Mouse (Mus musculus) activated CD4-positive, CD25-positive, alpha-beta regulatory T cell, adult 4 months (primary cell): ENCODE measurements around the gene Fktn. TPM values are rescaled to one million over a fixed set of nuclear protein-coding genes. Genes with fewer than 3 reads are reported as not detected.

ENCODE experiments used
- polyA plus RNA-seq, 2 experiments: library from polyadenylated mRNA; unstranded; fragments of 100-300 nt; shearing (Covaris generic); gene quantifications; one replicate each; pipeline ENCODE4 v1.2.1; 2017

Gene Fktn
- polyA plus RNA-seq, 2 experiments from 2014 or later: 2.3 to 3.2 TPM

Other genes with a start within 250 kb of the Fktn start
- 1 to 10 TPM; 4.5 to 5.7 TPM for gene Fsd1l, start 82.5 kb upstream of the Fktn start, polyA plus RNA-seq
- not detected for gene Tal2, start 65.7 kb downstream of the Fktn start, polyA plus RNA-seq
- gene Tmem38b, start 112.0 kb downstream of the Fktn start, polyA plus RNA-seq: 10 to 100 TPM; 14.8 to 19.9 TPM